Mouse (Mus musculus) G1E (cell line): ENCODE results near the gene Dctpp1.

ENCODE experiments used
- CTCF ChIP-seq: IDR thresholded peaks from 2 replicates; pipeline ENCODE4 v1.5.1; 2012; ENCODE audit warnings: low read depth, low read length, inconsistent platforms, mixed read lengths
- GATA1 ChIP-seq: IDR thresholded peaks from 2 replicates; pipeline ENCODE4 v1.6.1; 2012; ENCODE audit warnings: borderline replicate concordance, low read length, inconsistent platforms, mixed read lengths
- TAL1 ChIP-seq: conservative IDR thresholded peaks from 2 replicates; pipeline ENCODE4 v1.6.1; 2012; ENCODE audit warnings: low read depth, low read length, inconsistent platforms, mixed read lengths

- TF ChIP-seq CTCF (no peak), TAL1 (no peak), GATA1 (no peak)
Measured at GRCm38 (mm10) chr7:127232622-127233367, 27.7 kb downstream of the Dctpp1 start, which contains the start of the genes Zfp553 and Sept1.
